Mouse (Mus musculus) NIH3T3 (cell line): Measurements from ENCODE around the gene 6030445D17Rik.

Experiments used
- DNase-seq: peaks from one replicate; pipeline ENCODE4 v3.0.0-alpha.2; 2012; ENCODE audit warnings: low read depth

6030445D17Rik gene

GRCm38 (mm10) chr4:136462086-136462838 lies at the start of gene 6030445D17Rik:
Gene 6030445D17Rik (plus strand): TSS chr4:136462250.
- DNase-seq: peak; percentile 71

- DNase-seq: no peak
Observed at GRCm38 (mm10) chr4:136415477-136415876, 46.6 kb upstream of the 6030445D17Rik start.

- DNase-seq: no peak
Observed at GRCm38 (mm10) chr4:136418962-136419361, 43.1 kb upstream of the 6030445D17Rik start.

DNA sequence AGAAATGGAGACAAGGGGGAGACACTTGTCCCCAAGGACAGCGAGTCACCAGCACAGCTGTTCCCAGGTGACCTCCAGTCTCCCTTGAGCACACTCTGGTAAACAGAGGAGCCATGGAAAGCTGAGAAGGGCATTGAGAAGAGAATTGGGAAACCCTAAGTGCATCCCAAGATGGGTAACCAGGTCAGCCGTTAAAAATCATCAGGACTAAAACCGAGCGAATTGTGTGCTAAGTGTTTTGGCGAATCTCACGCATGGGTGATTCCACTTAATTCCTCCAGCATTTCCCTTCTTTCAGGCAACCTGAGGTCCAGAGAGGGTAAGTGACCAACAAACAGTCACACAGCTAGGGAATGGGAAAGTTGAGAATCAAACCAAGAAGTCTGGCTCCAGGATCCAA lies 42.7 kb upstream of the 6030445D17Rik start:
- no peak for DNase-seq

- no peak for DNase-seq
Observed at GRCm38 (mm10) chr4:136423224-136423623, 38.8 kb upstream of the 6030445D17Rik start, which contains the start of gene Htr1d. Gene Htr1d (plus strand): TSS chr4:136423524.

GRCm38 (mm10) chr4:136424120-136424999 lies 37.7 kb upstream of the 6030445D17Rik start:
- no peak for DNase-seq

DNA sequence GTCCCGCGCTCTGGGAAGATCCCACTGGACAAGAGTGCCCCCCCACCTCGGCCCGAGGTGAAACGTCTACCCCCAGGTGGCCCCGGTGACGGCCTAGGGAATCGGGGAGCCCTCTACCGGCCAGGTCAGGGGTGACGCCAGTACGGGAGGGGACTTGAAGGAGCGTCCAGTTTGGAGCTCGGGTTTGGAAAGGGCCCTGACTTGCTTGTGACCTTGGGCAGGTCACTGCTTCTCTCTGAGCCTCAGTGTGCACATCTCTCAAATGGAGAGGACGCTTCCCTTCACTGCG lies 37.1 kb upstream of the 6030445D17Rik start:
- no peak for DNase-seq

- no peak for DNase-seq
Observed at GRCm38 (mm10) chr4:136430609-136431375, 31.3 kb upstream of the 6030445D17Rik start.

- DNase-seq: peak; percentile 81
Observed at GRCm38 (mm10) chr4:136431376-136431693, 30.7 kb upstream of the 6030445D17Rik start.

DNA sequence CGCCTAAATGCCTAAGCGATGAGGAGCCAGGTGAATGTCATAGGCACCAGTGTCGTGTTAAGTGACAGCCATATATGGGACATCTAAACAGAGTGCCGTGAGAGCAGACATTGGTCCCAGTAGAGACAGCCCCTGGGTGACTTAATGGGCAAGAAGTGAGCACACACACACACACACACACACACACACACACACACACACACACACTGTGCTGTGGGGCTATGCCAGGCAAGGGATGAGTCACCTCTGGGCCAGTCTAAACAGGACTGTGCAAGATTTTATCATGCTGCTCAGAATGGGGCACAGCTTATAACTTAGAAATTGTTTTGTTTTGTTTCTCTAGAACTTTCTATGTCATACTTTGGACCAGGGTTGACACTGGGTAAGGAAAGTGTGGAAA lies 28.0 kb upstream of the 6030445D17Rik start:
- peak; percentile 80 for DNase-seq

DNA sequence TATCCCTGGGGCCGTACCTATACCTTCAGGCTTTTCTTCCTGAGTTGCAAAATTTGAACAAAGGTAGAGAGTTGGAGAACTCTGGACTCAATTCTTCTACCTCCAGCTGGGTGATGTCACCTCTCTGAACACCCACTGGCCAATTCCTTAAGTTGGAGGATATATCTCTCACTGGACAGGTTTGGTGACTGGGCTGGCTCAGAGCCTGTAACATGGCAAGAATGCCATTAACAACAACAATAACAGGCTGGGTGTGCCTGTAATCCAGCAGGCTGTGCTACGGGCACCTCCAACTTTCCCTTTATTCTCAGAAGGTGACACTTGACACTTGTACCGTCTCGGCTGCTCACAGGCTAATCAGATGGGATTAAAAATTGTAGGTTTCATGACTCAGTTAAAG lies 22.9 kb upstream of the 6030445D17Rik start:
- no peak for DNase-seq

DNA sequence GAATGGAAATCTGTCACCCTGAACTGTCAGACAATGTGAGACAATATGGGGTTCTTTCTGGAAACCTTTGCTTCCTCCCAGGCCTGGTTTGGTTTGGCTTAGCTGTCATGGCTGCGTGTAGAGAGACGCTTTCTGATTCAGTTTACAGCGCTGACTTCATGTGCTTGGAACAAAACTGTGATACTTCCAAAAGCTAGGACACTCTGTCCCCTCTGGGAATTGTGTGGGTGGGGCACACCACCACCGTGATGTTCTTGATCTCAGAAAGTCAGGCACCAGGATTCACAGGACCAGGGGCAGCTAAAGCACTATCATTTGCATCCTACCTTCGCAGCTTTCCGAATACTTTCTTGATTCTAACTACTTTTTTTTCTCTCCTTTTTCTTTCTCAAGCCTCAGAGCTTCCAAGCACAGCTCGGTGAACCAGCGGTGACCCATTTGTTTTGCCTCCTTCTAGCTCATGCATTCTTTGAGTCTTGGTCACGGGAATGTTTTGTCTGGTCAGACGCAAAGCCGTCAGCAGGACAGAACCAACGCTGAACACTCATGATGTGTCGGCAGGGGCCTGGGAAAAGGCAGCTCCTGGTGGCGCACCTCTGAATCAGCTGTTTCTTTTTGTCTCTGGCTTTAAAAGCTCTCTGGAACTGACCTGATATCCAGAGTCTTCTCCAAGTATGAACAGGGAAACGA lies 20.6 kb upstream of the 6030445D17Rik start:
- DNase-seq: peak; percentile 79

DNA sequence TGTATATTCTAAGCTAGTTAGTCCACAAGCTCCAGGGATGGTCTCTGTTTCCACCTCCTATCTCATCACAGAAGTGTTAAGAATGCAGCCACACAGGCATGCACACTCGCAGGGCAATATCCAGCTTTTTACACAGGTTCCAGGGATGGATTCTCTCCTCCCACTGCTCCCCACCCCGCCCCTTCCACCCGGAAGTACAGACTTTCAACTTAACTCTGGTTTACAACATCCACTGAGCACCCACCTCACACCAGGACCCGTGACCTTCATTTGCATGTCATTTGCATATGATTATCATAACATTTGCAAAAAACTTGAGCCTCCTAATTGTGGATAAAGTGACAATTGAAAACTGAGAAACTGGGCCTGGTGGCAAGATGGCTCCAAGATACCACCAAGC lies 17.5 kb upstream of the 6030445D17Rik start:
- DNase-seq: no peak

DNA sequence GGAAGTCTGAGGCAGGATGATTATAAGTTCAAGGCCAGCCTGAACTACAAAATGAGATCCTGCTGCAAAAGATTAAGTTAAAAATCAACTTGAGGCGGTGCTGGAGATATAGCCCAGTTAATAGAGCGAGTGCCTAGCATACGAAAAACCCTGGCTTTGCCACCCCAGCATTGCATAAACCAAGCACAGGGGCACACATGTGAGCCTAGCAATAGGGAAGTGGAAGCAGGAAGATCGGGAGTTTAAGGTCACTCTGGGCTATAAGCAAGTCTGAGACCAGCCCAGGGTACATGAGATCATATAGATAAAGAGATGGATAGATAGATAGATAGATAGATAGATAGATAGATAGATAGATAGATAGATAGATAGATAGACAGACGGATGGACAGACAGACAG lies 12.3 kb upstream of the 6030445D17Rik start:
- no peak for DNase-seq

GRCm38 (mm10) chr4:136450271-136450670 lies 11.8 kb upstream of the 6030445D17Rik start:
- DNase-seq: no peak

DNA sequence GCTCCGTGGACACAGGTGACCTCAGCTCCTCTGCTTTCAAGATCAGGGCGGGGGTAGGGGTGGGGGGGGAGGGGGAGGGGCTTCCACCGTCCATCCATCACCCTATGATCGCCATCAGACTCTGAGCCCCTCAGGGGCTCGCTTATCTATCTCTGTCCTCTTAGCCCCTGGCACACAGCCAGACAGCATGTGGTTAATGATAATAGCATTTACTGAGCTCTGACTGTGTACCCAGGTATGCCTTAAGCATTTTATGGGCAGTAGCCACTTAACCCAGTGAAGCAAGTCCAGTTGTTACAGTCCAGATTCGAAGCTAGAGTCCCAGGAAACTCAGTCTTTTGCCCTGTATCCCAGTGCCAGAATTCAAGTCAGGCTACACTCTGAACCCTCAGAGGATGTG lies 10.5 kb upstream of the 6030445D17Rik start:
- peak; percentile 38 for DNase-seq

- DNase-seq: no peak
Observed at GRCm38 (mm10) chr4:136452286-136452685, 9.8 kb upstream of the 6030445D17Rik start.

GRCm38 (mm10) chr4:136452792-136453191 lies 9.3 kb upstream of the 6030445D17Rik start:
- DNase-seq: no peak

GRCm38 (mm10) chr4:136454850-136455260 lies 7.2 kb upstream of the 6030445D17Rik start:
- DNase-seq: peak; percentile 91

GRCm38 (mm10) chr4:136456516-136457218 lies 5.4 kb upstream of the 6030445D17Rik start:
- no peak for DNase-seq

GRCm38 (mm10) chr4:136458276-136458675 lies 3.8 kb upstream of the 6030445D17Rik start:
- no peak for DNase-seq
